Mouse (Mus musculus) brain, embryonic 14.5 days (tissue): ENCODE data around the gene Mutyh.

Source experiments
- CTCF ChIP-seq: fragments of 200-500 bp; IDR thresholded peaks from 2 replicates; pipeline ENCODE4 v1.5.1; 2012; ENCODE audit warnings: inconsistent platforms, mild to moderate bottlenecking, moderate library complexity, borderline replicate concordance; ENCODE audit not compliant: insufficient read depth, insufficient read length; ENCODE audit errors: extremely low read depth
- POLR2A ChIP-seq: fragments of 200-500 bp; IDR thresholded peaks from 2 replicates; pipeline ENCODE4 v1.6.1; 2012; ENCODE audit warnings: mild to moderate bottlenecking, inconsistent platforms, borderline replicate concordance; ENCODE audit not compliant: poor library complexity, insufficient read depth, insufficient read length, severe bottlenecking; ENCODE audit errors: extremely low read depth

DNA sequence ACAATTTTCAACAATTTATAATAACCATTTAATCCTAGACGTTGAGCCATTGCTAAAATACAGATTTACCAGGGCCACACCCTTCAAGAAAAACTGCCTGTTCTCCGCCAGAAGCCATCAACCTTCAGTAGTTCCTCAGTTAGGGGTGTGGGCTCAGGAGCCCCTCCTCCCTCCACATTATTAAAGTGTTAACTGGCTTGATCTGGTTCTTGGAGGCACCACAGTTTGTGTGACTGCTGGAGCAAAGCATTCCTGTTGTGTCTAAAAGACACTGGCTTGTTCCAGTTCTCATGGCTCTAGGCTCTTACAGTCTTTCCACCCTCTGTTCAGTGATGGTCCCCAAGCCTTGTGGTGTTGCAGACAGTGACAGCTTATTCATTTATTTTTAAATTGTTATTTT lies 27.0 kb upstream of the Mutyh start:
- no peak for TF ChIP-seq POLR2A
- no peak for TF ChIP-seq CTCF
